Mouse (Mus musculus) kidney, postnatal 25 days (tissue): ENCODE measurements at regions not wholly inside any gene's neighbourhood (a gene's known extent, or its start where the extent isn't known, plus 50 kb on each side); places are given as distances from the start of the nearest gene placed in this dataset.

Experiments used
- DNase-seq, 2 experiments: peaks; one replicate each; pipeline ENCODE4 v3.0.0; 2021; ENCODE audit warnings: mixed read lengths in 2 of 2

- DNase-seq = no peak
Observed at GRCm38 (mm10) chr13:63700747-63701146, 114.3 kb upstream of the Ercc6l2 start.

GRCm38 (mm10) chr13:63701199-63702175 is 113.6 kb upstream of the Ercc6l2 start:
- DNase-seq = no peak

- DNase-seq = no peak
Observed at GRCm38 (mm10) chr13:63708567-63708966, 106.5 kb upstream of the Ercc6l2 start.

GRCm38 (mm10) chr13:63713137-63713536 is 101.9 kb upstream of the Ercc6l2 start:
- DNase-seq = peak in 1 of 2 experiments; percentile 10

GRCm38 (mm10) chr13:63716498-63716897 is 98.5 kb upstream of the Ercc6l2 start:
- DNase-seq = no peak

GRCm38 (mm10) chr13:63717249-63717648 is 97.8 kb upstream of the Ercc6l2 start:
- no peak for DNase-seq

GRCm38 (mm10) chr13:63718782-63719181 is 96.3 kb upstream of the Ercc6l2 start:
- no peak for DNase-seq

- DNase-seq = peak in 1 of 2 experiments; percentile 27
Observed at GRCm38 (mm10) chr13:63719351-63720207, 95.5 kb upstream of the Ercc6l2 start.

GRCm38 (mm10) chr13:63720610-63721009 is 94.4 kb upstream of the Ercc6l2 start:
- no peak for DNase-seq

- no peak for DNase-seq
Observed at GRCm38 (mm10) chr13:63721011-63721625, 93.9 kb upstream of the Ercc6l2 start.

GRCm38 (mm10) chr13:63724293-63724692 is 90.7 kb upstream of the Ercc6l2 start:
- DNase-seq = no peak

GRCm38 (mm10) chr13:63724843-63725582 is 90.0 kb upstream of the Ercc6l2 start:
- DNase-seq = no peak

GRCm38 (mm10) chr13:63726035-63726434 is 89.0 kb upstream of the Ercc6l2 start:
- no peak for DNase-seq

- no peak for DNase-seq
Observed at GRCm38 (mm10) chr13:63726509-63726908, 88.5 kb upstream of the Ercc6l2 start.

- DNase-seq = no peak
Observed at GRCm38 (mm10) chr13:63735739-63736138, 79.3 kb upstream of the Ercc6l2 start.

GRCm38 (mm10) chr13:63741879-63742278 is 73.2 kb upstream of the Ercc6l2 start:
- DNase-seq = peak in 1 of 2 experiments; percentile 48

GRCm38 (mm10) chr13:63748788-63749187 is 66.3 kb upstream of the Ercc6l2 start:
- no peak for DNase-seq

GRCm38 (mm10) chr13:63749997-63750396 is 65.0 kb upstream of the Ercc6l2 start:
- DNase-seq = peak in 1 of 2 experiments; percentile 6

- DNase-seq = no peak
Observed at GRCm38 (mm10) chr13:63751196-63751595, 63.8 kb upstream of the Ercc6l2 start.

GRCm38 (mm10) chr13:63757061-63757460 is 58.0 kb upstream of the Ercc6l2 start:
- DNase-seq = no peak

GRCm38 (mm10) chr13:63761542-63761941 is 53.5 kb upstream of the Ercc6l2 start:
- no peak for DNase-seq
